Mouse (Mus musculus) lung, adult 2 months (tissue): Measurements from ENCODE around the gene Dip2a.

Experiments used
- CTCF ChIP-seq: fragments of 200-500 bp; IDR thresholded peaks from 2 replicates; pipeline ENCODE4 v1.5.1; 2011; ENCODE audit warnings: mild to moderate bottlenecking, low read length, control low read depth; ENCODE audit not compliant: insufficient read depth
- POLR2A ChIP-seq: fragments of 200-500 bp; IDR thresholded peaks from 2 replicates; pipeline ENCODE4 v1.6.1; 2011; ENCODE audit warnings: low read depth, mild to moderate bottlenecking, control low read depth, low read length, borderline replicate concordance; ENCODE audit errors: extremely low read depth

- TF ChIP-seq CTCF, result no peak
- no peak for TF ChIP-seq POLR2A
These were observed 97.0 kb downstream of the Dip2a start for GRCm38 (mm10) chr10:76247960-76248646.
